Mouse (Mus musculus) left cerebral cortex, adult 8-10 months (tissue): ENCODE results near the gene Rbpms2. TPM values are rescaled to one million over a fixed set of nuclear protein-coding genes. Genes with fewer than 3 reads are reported as not detected.
"Not testable (repeated sequence)": the region's sequence is repeated elsewhere in the genome, so short reads cannot be mapped to it uniquely, and the experiment has no call there.

Experiments
- DNase-seq, 2 experiments: peaks; one replicate each; pipeline ENCODE4 v3.0.0; 2022; ENCODE audit warnings: low spot score in 2 of 2
- total RNA-seq, 4 experiments: library from RNA; stranded (reverse); gene quantifications; 2 replicates each; pipeline ENCODE4 v1.2.4; 2022

Rbpms2 gene
- total RNA-seq, 4 experiments from 2014 or later, result 2.2 to 5.3 (median 3.0) TPM

- no peak for DNase-seq
Observed at GRCm38 (mm10) chr9:65654700-65655237, 25.3 kb downstream of the Rbpms2 start.

GRCm38 (mm10) chr9:65655540-65655939, 26.1 kb downstream of the Rbpms2 start:
- DNase-seq, result no peak

- DNase-seq, result no peak
Observed at GRCm38 (mm10) chr9:65657218-65657617, 27.8 kb downstream of the Rbpms2 start.

GRCm38 (mm10) chr9:65661029-65661428, 31.6 kb downstream of the Rbpms2 start:
- no peak for DNase-seq

- no peak for DNase-seq
Observed at GRCm38 (mm10) chr9:65661493-65661892, 32.0 kb downstream of the Rbpms2 start.

- no peak for DNase-seq
Observed at GRCm38 (mm10) chr9:65664163-65664562, 34.7 kb downstream of the Rbpms2 start.

- DNase-seq, result no peak
Observed at GRCm38 (mm10) chr9:65666042-65666441, 36.6 kb downstream of the Rbpms2 start.

GRCm38 (mm10) chr9:65667701-65668100, 38.3 kb downstream of the Rbpms2 start, which contains the start of gene Oaz2:
Gene Oaz2 (plus strand): TSS chr9:65668001.
- DNase-seq, result no peak

- DNase-seq, result no peak
Observed at GRCm38 (mm10) chr9:65671431-65671931, 42.0 kb downstream of the Rbpms2 start.

- no peak for DNase-seq
Observed at GRCm38 (mm10) chr9:65672996-65673395, 43.5 kb downstream of the Rbpms2 start.

- DNase-seq, result no peak
Observed at GRCm38 (mm10) chr9:65675461-65676357, 46.3 kb downstream of the Rbpms2 start.

GRCm38 (mm10) chr9:65676358-65677118, 47.1 kb downstream of the Rbpms2 start:
- peak; percentile 88 to 95 for DNase-seq

- no peak for DNase-seq
Observed at GRCm38 (mm10) chr9:65677119-65677462, 47.6 kb downstream of the Rbpms2 start.

GRCm38 (mm10) chr9:65679181-65679761, 49.8 kb downstream of the Rbpms2 start:
- DNase-seq, result no peak

- DNase-seq, result no peak
Observed at GRCm38 (mm10) chr9:65680938-65681633, 51.6 kb downstream of the Rbpms2 start.

GRCm38 (mm10) chr9:65681634-65681940, 52.1 kb downstream of the Rbpms2 start:
- DNase-seq, result no peak

GRCm38 (mm10) chr9:65682183-65682582, 52.7 kb downstream of the Rbpms2 start:
- DNase-seq, result no peak

- no peak for DNase-seq
Observed at GRCm38 (mm10) chr9:65682994-65683393, 53.5 kb downstream of the Rbpms2 start.

- DNase-seq, result no peak
Observed at GRCm38 (mm10) chr9:65684704-65685103, 55.3 kb downstream of the Rbpms2 start.

- DNase-seq, result not testable (repeated sequence)
Observed at GRCm38 (mm10) chr9:65689869-65690268, 60.4 kb downstream of the Rbpms2 start.

- DNase-seq, result no peak
Observed at GRCm38 (mm10) chr9:65692466-65692865, 63.0 kb downstream of the Rbpms2 start.
